Mouse (Mus musculus) large intestine, adult 2 months (tissue): ENCODE results near the gene Ttc33. TPM values are rescaled to one million over a fixed set of nuclear protein-coding genes. Genes with fewer than 3 reads are reported as not detected.

Experiments
- DNase-seq: peaks from one replicate; pipeline ENCODE4 v3.0.0-alpha.2; 2012; ENCODE audit warnings: low read depth, low spot score
- WGBS: fragments of 180-500 bp; shearing (Covaris S2); methylation state at CpG from one replicate; pipeline ENCODE4 v1.1.7; 2018; 5-methylcytosine and 5-hydroxymethylcytosine counted together
- polyA plus RNA-seq: library from polyadenylated mRNA; depleted of rRNA; stranded (reverse); fragments of >200 nt; gene quantifications from 2 replicates; pipeline ENCODE4 v1.2.3, GENCODE M21; 2012; rRNA removed

Ttc33 gene
- 3.4 and 5.2 TPM in 2 replicates for polyA plus RNA-seq

- peak; percentile 75 for DNase-seq
- under 1% methylated on average over 55 of the region's 55 CpGs for WGBS
These were observed at the start of gene Ttc33 for GRCm38 (mm10) chr15:5185366-5186292. TSS of gene Ttc33 (plus strand) at chr15:5185525.

GRCm38 (mm10) chr15:5138021-5138856 is 47.1 kb upstream of the Ttc33 start:
- 69% methylated on average over 9 of the region's 9 CpGs for WGBS
- no peak for DNase-seq

- WGBS, result 88% methylated on average over 2 of the region's 2 CpGs
- DNase-seq, result no peak
These were observed 46.0 kb upstream of the Ttc33 start for GRCm38 (mm10) chr15:5139366-5139765.

- WGBS, result 85% methylated on average over 7 of the region's 7 CpGs
- DNase-seq, result no peak
These were observed 45.5 kb upstream of the Ttc33 start for GRCm38 (mm10) chr15:5139863-5140262.

GRCm38 (mm10) chr15:5140357-5140756 is 45.0 kb upstream of the Ttc33 start:
- no peak for DNase-seq

GRCm38 (mm10) chr15:5142047-5142446 is 43.3 kb upstream of the Ttc33 start:
- DNase-seq, result no peak
- 25% methylated on average over 5 of the region's 5 CpGs for WGBS

GRCm38 (mm10) chr15:5142714-5143113 is 42.6 kb upstream of the Ttc33 start:
- no peak for DNase-seq
- 28% methylated on average over 5 of the region's 5 CpGs for WGBS

GRCm38 (mm10) chr15:5143361-5144020 is 41.8 kb upstream of the Ttc33 start, which contains the start of gene Prkaa1:
TSS of gene Prkaa1 (plus strand) at chr15:5143861.
- under 1% methylated on average over 69 of the region's 80 CpGs for WGBS
- no peak for DNase-seq

GRCm38 (mm10) chr15:5144021-5144778 is 41.1 kb upstream of the Ttc33 start:
- WGBS, result under 1% methylated on average over 61 of the region's 61 CpGs
- DNase-seq, result no peak

GRCm38 (mm10) chr15:5145196-5145945 is 40.0 kb upstream of the Ttc33 start:
- WGBS, result 50% methylated on average over 9 of the region's 9 CpGs

GRCm38 (mm10) chr15:5149187-5149586 is 36.1 kb upstream of the Ttc33 start:
- WGBS, result 26% methylated on average over 4 of the region's 4 CpGs
- no peak for DNase-seq

More at GRCm38 (mm10) chr15:5145196-5145945, 40.0 kb upstream of the Ttc33 start:
- no peak for DNase-seq

- no peak for DNase-seq
- 92% methylated on average over 6 of the region's 6 CpGs for WGBS
These were observed 33.2 kb upstream of the Ttc33 start for GRCm38 (mm10) chr15:5152171-5152570.

GRCm38 (mm10) chr15:5154621-5155020 is 30.7 kb upstream of the Ttc33 start:
- DNase-seq, result no peak
- 29% methylated on average over 9 of the region's 9 CpGs for WGBS

GRCm38 (mm10) chr15:5155093-5155492 is 30.2 kb upstream of the Ttc33 start:
- WGBS, result 58% methylated on average over 5 of the region's 5 CpGs
- no peak for DNase-seq

GRCm38 (mm10) chr15:5156355-5156754 is 29.0 kb upstream of the Ttc33 start:
- DNase-seq, result no peak
- WGBS, result 61% methylated on average over 4 of the region's 4 CpGs

- 59% methylated on average over 1 of the region's 1 CpGs for WGBS
- no peak for DNase-seq
These were observed 27.9 kb upstream of the Ttc33 start for GRCm38 (mm10) chr15:5157386-5157785.

GRCm38 (mm10) chr15:5158827-5159226 is 26.5 kb upstream of the Ttc33 start:
- WGBS, result 22% methylated on average over 6 of the region's 6 CpGs
- DNase-seq, result no peak

GRCm38 (mm10) chr15:5165121-5165773 is 20.1 kb upstream of the Ttc33 start:
- no peak for DNase-seq
- WGBS, result 86% methylated on average over 12 of the region's 12 CpGs
